ENCODE assay signal across 22 mouse cellular contexts in genomic region chr10:68005404-68005803, GRCm38 (mm10). TPM values are rescaled to one million over a fixed set of nuclear protein-coding genes. Genes with fewer than 3 reads are reported as not detected.
DNase-seq lines count a peak whose midpoint lies in the region; ATAC-seq lines count a peak whose summit lies in the region.
"Had no signal": no experiment of that assay in that cellular context is flagged by ENCODE, and none has a peak within 500 bp of the region (broad histone marks: within the 10 kb centered on the region; RNA-seq: fewer than 3 reads in every experiment).

No protein-coding gene starts in this region.

- no peak for ATAC-seq in embryonic facial prominence, embryonic 13.5 days (ENCODE audit: insufficient number of reproducible peaks, insufficient read depth, low FRiP score, low TSS enrichment, low read depth)
- ATAC-seq in embryonic facial prominence, embryonic 14.5 days (ENCODE audit: low read depth): no peak
- ATAC-seq: CD4-positive, CD25-positive, alpha-beta regulatory T cell, adult 4 months; intestine, embryonic 15.5 days had no signal

- no peaks in the 10 kb centered on the region for H3K36me3 ChIP-seq in embryonic facial prominence, embryonic 13.5 days
- H3K36me3 ChIP-seq in embryonic facial prominence, embryonic 10.5 days (replicated peaks): peaks cover 36% of the 10 kb centered on the region
- 0 out of 2 replicates have a peak, but pooled peaks cover 2% of the 10 kb centered on the region for H3K36me3 ChIP-seq in heart, embryonic 10.5 days
- 0 out of 2 replicates have a peak, but pooled peaks cover 5% of the 10 kb centered on the region for H3K36me3 ChIP-seq in embryonic facial prominence, embryonic 14.5 days (ENCODE audit: control insufficient read depth, insufficient read depth, low read length)
- H3K36me3 ChIP-seq: G1E; intestine, embryonic 15.5 days; limb, embryonic 15.5 days had no signal

- DNase-seq in embryonic facial prominence, embryonic 10.5 days (ENCODE audit: low spot score): no peak
- DNase-seq in heart, adult 9 months (ENCODE audit: low spot score in 2 of 2): peak; percentile 40
- no peak for DNase-seq in heart, embryonic 10.5 days (ENCODE audit: low spot score)
- peak; percentile 27 for DNase-seq in embryonic facial prominence, embryonic 14.5 days (ENCODE audit: low spot score)
- DNase-seq in heart, postnatal 4 days: peak; percentile 53
- no peak for DNase-seq in adrenal gland, postnatal 4 days (ENCODE audit: low spot score in 2 of 2)
- no peak for DNase-seq in thymus, postnatal 10 days (ENCODE audit: low spot score in 2 of 2)
- DNase-seq: cerebellum, adult 11 months; cerebellum, postnatal 14 days; retina, postnatal 1 day; spleen, adult 18-20 months; thymus, adult 18-20 months had no signal

- no peaks in the 10 kb centered on the region for H3K27me3 ChIP-seq in embryonic facial prominence, embryonic 13.5 days
- H3K27me3 ChIP-seq in embryonic facial prominence, embryonic 10.5 days (replicated peaks; ENCODE audit: low read depth, poor library complexity, severe bottlenecking): no peaks in the 10 kb centered on the region
- H3K27me3 ChIP-seq in heart, embryonic 10.5 days (ENCODE audit: insufficient read depth, poor library complexity, severe bottlenecking): no peaks in the 10 kb centered on the region
- no peaks in the 10 kb centered on the region for H3K27me3 ChIP-seq in embryonic facial prominence, embryonic 14.5 days (replicated peaks; ENCODE audit: control insufficient read depth, insufficient read depth, low read length)
- H3K27me3 ChIP-seq: heart, embryonic 13.5 days; intestine, embryonic 15.5 days; kidney, embryonic 15.5 days; limb, embryonic 15.5 days; midbrain, embryonic 12.5 days had no signal

- no peak overlapping the region for H3K4me3 ChIP-seq in embryonic facial prominence, embryonic 13.5 days
- no peak overlapping the region for H3K4me3 ChIP-seq in embryonic facial prominence, embryonic 10.5 days
- H3K4me3 ChIP-seq in heart, embryonic 10.5 days: no peak overlapping the region
- no peak overlapping the region for H3K4me3 ChIP-seq in embryonic facial prominence, embryonic 14.5 days (ENCODE audit: low read depth, low read length)
- H3K4me3 ChIP-seq: heart, embryonic 13.5 days; intestine, embryonic 15.5 days; kidney, embryonic 15.5 days; limb, embryonic 15.5 days; midbrain, embryonic 12.5 days had no signal

- no peak overlapping the region for H3K4me2 ChIP-seq in embryonic facial prominence, embryonic 13.5 days
- H3K4me2 ChIP-seq in embryonic facial prominence, embryonic 14.5 days (ENCODE audit: low read depth, low read length): no peak overlapping the region
- H3K4me2 ChIP-seq: heart, embryonic 13.5 days; hindbrain, embryonic 14.5 days; intestine, embryonic 15.5 days; kidney, embryonic 15.5 days; limb, embryonic 15.5 days; midbrain, embryonic 12.5 days had no signal

- WGBS in embryonic facial prominence, embryonic 13.5 days: 75% methylated on average over 17 of the region's 17 CpGs
- WGBS in embryonic facial prominence, embryonic 10.5 days: 88% methylated on average over 17 of the region's 17 CpGs
- 72% methylated on average over 17 of the region's 17 CpGs for WGBS in heart, embryonic 10.5 days
- WGBS in embryonic facial prominence, embryonic 14.5 days: 78% methylated on average over 17 of the region's 17 CpGs

- H3K9me3 ChIP-seq in embryonic facial prominence, embryonic 13.5 days: no peaks in the 10 kb centered on the region
- H3K9me3 ChIP-seq in embryonic facial prominence, embryonic 10.5 days: no peaks in the 10 kb centered on the region
- H3K9me3 ChIP-seq in heart, embryonic 10.5 days: no peaks in the 10 kb centered on the region
- H3K9me3 ChIP-seq in embryonic facial prominence, embryonic 14.5 days (ENCODE audit: control insufficient read depth, low read length): no peaks in the 10 kb centered on the region
- H3K9me3 ChIP-seq: heart, embryonic 13.5 days; intestine, embryonic 15.5 days; kidney, embryonic 15.5 days; limb, embryonic 15.5 days; midbrain, embryonic 12.5 days had no signal

- H3K4me1 ChIP-seq in embryonic facial prominence, embryonic 13.5 days: peaks cover 32% of the 10 kb centered on the region
- 0 out of 2 replicates have a peak, but pooled peaks cover 3% of the 10 kb centered on the region for H3K4me1 ChIP-seq in embryonic facial prominence, embryonic 10.5 days
- H3K4me1 ChIP-seq in heart, embryonic 10.5 days: 0 out of 2 replicates have a peak, but pooled peaks cover 5% of the 10 kb centered on the region
- peaks cover 8% of the 10 kb centered on the region; the same call in 1 of the 2 replicates for H3K4me1 ChIP-seq in embryonic facial prominence, embryonic 14.5 days (ENCODE audit: control insufficient read depth, insufficient read depth, low read length)
- H3K4me1 ChIP-seq: intestine, embryonic 15.5 days; midbrain, embryonic 12.5 days had no signal

- no peak overlapping the region for H3K9ac ChIP-seq in embryonic facial prominence, embryonic 13.5 days
- H3K9ac ChIP-seq in embryonic facial prominence, embryonic 14.5 days (ENCODE audit: low read depth, low read length): no peak overlapping the region
- H3K9ac ChIP-seq: heart, embryonic 13.5 days; hindbrain, embryonic 14.5 days; intestine, embryonic 15.5 days; kidney, embryonic 15.5 days; limb, embryonic 15.5 days; midbrain, embryonic 12.5 days had no signal

- H3K27ac ChIP-seq in embryonic facial prominence, embryonic 13.5 days: peak overlapping the region; percentile 44
- no peak overlapping the region for H3K27ac ChIP-seq in embryonic facial prominence, embryonic 10.5 days (replicated peaks)
- H3K27ac ChIP-seq in heart, embryonic 10.5 days: no peak overlapping the region
- H3K27ac ChIP-seq in embryonic facial prominence, embryonic 14.5 days (replicated peaks; ENCODE audit: low read depth, low read length): no peak overlapping the region
- H3K27ac ChIP-seq: heart, embryonic 13.5 days; hindbrain, embryonic 14.5 days; intestine, embryonic 15.5 days; kidney, embryonic 15.5 days; limb, embryonic 15.5 days; midbrain, embryonic 12.5 days had no signal

RNA-seq across cellular contexts. Expression of gene Rtkn2, which starts 26.0 kb away (rescaled TPM):
- 9.2 and 9.8 TPM in 2 replicates for polyA plus RNA-seq in embryonic facial prominence, embryonic 13.5 days (2015; fragmentation: Nextera tagmentation; extraction: Ambion mirVana)
- polyA plus RNA-seq in embryonic facial prominence, embryonic 10.5 days (2016; fragmentation: Nextera tagmentation; extraction: Ambion mirVana): 11.7 and 12.8 TPM in 2 replicates
- polyA plus RNA-seq in heart, embryonic 10.5 days (2016; fragmentation: Nextera tagmentation; extraction: Ambion mirVana): 6.8 and 7.1 TPM in 2 replicates
- polyA plus RNA-seq in embryonic facial prominence, embryonic 14.5 days (2014; fragmentation: Nextera tagmentation; extraction: Ambion mirVana): 5.4 and 6.5 TPM in 2 replicates
- total RNA-seq in heart, postnatal 4 days (2021): 1 to 10 TPM; 4.0 to 4.5 TPM
- 1 to 10 TPM; 2.0 to 2.6 TPM for total RNA-seq in adrenal gland, postnatal 4 days (2021)
- polyA plus RNA-seq: G1E; large intestine, adult 2 months had no signal

Comparison
In these comparisons a context has a peak if more than half of its experiments do, and no peak if none do; other contexts are left out.
1. DNase-seq: peak in heart, adult 9 months (2 of 2), embryonic facial prominence, embryonic 14.5 days (single experiment) and heart, postnatal 4 days (single experiment); none in embryonic facial prominence, embryonic 10.5 days (single experiment), heart, embryonic 10.5 days (single experiment), adrenal gland, postnatal 4 days (0 of 2) and thymus, postnatal 10 days (0 of 2).